Mouse (Mus musculus): Measurements from ENCODE around the gene Marcks.

The Marcks gene

DNA sequence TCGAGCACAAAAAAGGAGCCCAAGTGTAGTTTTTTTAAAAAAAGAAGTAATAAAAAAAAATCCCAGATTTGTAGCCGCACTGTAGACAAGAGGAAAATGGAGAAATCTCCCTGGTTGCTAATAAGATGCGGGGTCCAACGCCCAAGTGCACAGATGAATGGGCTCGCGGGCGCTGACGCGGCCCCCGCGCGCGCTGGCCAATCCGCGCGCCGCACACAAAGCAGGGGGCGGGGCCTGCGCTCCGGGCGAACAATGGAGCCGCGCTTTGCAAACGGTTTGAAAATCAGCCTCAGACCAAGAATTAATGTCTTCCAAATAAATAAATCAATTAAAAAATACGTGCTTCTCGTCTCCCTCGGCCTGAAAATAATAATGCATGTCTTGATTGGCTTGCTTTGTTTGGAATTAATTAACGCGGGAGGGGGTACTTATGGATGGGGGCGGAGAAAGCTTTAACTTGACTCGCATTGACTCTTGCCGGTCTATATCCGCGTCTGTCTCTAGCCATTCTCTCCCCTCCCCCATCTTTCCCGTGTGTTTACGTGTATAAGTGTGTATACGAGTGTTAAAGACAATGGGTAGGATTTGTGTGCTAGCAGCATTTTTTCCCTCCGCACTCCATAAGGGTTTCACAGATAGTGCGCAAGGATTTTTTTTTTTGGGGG, at the start of gene Marcks:
Gene Marcks, minus strand, starts transcription at position 143 of the 665 bp plus-strand sequence.
- DNase-seq (ENCODE audit: low read depth): peak; percentile 67

DNA sequence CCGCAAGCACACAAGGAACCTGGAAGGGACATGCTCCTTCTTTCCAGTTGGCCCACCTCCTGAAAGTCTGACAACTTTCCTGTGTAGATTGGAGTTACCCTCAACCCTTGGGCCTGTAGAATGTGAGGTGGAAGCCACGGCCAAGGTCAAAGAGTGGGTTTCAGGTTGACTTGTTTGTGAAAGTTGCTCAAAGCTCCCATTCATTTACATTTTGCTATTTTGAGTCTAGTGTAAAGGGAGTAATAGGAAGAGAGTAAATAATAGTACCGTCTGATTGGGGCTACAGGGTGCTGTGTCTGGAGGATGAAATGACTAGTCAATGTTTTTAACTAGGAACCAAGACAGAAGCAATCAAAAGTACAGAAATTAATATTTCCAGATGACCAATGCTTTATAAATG, 38.4 kb upstream of the Marcks start:
- DNase-seq (ENCODE audit: low read depth): no peak

DNA sequence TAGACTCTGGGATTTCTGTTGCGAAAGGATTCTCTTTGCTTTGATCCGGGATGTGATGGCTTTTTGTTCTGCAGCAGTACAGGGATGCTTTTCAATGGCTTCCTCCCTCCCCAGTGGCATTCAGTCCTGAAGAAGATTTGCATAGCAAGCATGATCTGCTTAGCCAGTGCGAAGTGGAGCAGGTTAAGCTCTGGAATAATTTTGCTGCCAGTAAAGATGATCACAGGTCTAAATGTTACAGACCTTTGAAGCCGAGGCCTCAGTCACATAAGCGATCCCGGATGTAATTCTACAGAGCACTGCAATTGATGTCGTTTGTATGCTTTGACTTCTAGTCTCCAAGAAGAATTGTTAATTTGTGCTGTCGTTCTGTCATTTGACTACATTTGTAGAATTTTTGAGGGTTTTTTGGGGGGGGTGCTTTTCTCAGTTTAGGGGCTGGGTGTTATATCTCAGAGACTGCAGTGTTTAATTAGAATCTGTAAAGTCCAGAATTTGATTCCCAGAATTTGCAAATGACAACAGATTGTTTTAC, 33.8 kb upstream of the Marcks start:
- DNase-seq (ENCODE audit: low read depth): no peak

DNA sequence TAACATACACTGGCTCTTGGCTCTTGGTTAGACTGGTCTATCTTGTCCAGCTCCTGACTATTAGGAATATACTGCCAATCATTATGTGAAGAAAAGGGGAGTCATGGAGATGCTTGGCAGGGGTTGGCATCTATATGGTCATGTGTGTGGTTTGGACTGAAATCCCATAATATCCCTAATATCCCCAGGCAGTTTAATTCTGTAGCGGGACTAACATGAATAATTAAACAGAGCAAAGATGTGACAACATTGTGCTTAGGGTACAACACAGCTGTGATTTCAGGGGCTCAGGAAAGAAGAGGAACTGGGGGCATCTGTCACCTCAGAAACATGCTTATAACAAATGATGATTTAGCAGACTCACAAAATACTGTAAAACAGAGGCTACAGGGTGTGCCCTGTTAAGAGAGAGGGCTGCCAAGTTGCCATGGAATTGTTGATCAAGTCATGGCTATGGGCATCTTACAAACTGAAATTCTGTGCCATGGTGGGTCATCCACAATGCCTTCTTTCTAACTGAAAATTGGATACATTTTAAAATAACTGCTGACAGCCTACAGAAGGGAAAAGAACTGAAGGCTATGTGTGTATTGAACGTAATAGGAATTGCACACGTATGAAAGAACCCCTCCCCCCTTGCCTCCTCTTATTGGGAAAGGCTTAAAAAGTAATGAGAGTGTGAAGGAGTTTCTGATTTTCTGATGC, 33.1 kb upstream of the Marcks start:
- no peak for DNase-seq (ENCODE audit: low read depth)

DNA sequence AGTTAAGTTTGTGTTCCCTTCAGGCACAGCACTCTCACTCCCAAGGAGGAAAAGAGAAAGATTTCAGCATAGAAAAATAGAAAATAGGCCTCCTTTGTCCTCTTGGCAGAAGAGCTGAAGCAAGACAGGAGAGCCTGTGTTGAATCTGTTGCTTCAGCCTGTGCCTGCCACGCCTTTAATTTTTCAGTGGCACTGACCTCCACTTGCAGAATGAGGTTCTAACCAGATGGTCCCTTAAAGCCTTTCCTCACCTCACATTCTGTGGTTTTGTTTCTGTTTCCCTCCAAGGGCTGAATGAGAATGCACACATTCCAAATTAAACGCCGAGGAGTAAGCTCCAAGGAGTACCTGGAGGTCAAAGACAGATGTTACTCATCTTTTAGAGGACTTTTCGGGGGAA, 32.2 kb upstream of the Marcks start:
- DNase-seq (ENCODE audit: low read depth): no peak

DNA sequence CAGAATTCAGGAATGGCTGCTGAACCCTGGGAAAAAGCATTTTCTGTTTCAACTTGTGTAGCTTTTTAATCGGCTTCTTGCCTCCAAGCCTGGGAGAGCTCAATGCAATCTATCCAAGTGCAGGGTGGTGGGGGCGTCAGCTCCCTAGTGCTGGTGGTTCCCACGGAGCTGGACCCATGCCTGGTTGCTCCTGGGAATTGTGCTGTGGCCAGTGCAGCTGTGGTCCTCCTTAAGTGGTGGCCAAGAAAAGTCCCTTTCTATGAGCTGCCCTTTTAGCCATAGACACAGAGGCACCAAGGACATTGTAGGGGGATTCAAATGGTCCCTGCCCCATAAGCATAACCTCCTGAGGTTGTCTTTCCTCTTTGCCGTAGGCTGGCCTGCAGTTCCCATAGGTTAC, 31.7 kb upstream of the Marcks start:
- DNase-seq (ENCODE audit: low read depth): no peak

DNA sequence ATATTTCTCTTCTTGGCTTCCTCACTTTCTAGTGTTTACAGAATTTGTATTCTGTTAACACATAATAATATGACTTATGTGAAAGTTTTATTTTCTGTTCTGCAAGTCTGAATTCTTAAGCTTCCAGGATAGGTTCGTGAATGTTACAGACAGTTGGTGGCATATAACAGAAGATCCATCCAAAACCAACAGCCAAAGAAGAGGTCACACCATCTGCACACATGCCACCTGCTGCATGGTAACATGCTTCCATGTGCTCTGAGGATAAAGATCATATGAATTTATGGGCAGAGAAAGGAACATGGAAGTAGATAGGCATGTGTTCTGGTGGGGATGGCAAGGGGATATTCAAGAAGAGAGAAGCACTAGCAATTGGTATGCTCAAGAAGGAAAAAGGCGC, 28.8 kb upstream of the Marcks start:
- no peak for DNase-seq (ENCODE audit: low read depth)

DNA sequence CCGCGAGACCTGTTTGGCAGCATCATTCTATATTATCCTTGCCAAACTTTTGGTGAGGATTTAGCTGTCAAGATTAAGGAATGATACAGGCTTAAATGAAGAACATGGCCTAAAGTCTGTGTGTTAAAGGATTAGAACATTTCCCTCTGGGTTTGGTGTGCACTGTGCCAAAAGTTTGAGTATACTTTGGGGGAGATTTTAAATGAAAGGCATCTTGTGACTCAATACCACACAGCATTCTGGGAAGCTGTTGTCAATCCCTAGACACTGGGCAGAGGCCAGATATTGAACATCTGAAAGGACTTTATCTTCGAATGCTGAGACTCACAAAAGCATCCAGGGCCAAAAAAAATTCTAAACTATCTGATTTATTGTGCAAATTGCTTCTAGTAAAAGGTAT, 21.0 kb upstream of the Marcks start:
- DNase-seq (ENCODE audit: low read depth): no peak

DNA sequence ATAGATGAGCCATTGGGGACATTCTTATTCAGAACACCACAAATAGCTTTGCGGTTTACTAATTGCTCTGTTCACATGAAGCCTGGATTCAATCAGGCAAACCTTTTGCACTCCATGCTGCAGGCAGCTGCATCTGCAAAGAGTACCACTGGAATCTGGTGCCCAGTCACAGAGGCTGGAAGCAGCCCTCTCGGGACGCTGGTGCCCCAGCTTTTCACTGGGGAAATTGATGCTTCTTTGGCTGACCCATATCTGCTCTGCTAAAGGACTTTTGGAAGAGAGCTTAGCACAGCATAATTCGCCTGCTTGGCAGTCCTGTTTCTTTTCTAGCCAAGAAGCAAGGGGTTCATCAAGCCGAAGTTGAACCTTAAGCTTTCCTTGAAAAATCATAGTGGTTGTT, 18.4 kb upstream of the Marcks start:
- no peak for DNase-seq (ENCODE audit: low read depth)

DNA sequence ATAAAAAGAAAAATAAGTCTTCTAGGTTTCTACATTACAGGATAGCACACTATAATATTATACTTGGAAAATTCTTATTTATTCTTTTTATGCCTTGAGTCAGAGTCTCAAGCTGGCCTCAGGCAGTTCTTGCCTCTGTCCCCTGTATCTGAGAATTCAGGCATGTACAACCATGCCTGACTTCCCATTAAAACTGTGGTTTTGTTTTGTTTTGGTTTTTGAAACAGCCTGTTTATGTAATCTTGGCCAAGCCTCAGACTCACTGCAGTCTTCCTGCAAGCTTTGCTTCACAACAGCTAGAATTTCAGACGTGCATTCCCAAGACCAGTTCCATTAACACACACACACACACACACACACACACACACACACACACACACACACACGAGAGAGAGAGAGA, 16.4 kb upstream of the Marcks start:
- no peak for DNase-seq (ENCODE audit: low read depth)

DNA sequence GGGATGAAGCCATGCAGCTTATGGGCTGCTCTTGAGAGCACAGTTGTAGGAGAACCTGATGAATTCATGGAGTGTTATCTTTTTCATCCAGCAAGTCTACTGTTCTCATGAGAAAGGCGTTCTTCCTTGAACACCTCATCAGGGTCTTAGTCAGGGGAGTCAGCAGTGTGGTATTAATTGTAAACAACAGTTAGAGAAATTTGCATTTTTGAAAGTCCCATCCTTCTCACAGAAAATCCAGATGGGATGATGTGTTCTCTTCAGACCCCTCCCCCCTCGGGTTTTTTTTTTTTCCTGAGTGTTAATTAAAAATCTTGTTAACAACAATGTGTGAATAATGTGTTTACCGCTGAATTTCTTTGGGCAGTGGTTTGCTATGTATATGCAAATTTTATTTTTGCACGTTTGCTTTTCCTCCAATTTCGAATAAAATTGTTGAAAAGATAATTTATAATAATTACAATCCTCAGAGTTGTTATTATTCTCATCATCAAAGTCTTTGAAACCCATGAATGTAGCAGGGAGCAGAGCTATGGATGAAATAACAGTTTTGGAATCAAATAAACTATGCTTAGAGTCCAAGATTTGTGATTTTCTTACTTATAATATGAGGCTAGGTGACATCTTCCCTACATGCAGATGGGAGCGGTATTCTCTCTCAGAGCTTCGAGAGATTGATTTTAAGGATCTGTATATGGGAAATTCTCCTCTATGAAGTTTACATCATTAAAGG, 13.0 kb upstream of the Marcks start:
- DNase-seq (ENCODE audit: low read depth): no peak

DNA sequence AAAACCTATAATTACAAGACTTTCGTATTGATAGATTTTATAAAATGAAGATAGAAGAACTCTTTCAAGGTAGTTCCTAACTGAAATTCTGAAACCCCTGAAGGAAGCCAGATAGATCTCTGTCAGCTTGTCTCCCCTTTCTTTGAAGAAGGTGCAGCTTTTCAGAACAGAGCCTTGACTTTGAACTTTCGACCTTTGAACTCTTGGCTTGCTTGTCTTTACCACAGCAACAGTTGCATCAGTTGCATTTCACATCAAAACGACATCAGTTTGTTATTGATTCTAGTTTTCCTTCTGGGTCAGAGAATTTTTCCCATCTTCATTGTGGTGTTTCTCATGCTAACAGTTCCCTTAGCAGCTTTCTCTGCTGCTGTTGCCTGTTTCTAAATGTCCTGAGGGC, 9.3 kb upstream of the Marcks start:
- DNase-seq (ENCODE audit: low read depth): no peak

DNA sequence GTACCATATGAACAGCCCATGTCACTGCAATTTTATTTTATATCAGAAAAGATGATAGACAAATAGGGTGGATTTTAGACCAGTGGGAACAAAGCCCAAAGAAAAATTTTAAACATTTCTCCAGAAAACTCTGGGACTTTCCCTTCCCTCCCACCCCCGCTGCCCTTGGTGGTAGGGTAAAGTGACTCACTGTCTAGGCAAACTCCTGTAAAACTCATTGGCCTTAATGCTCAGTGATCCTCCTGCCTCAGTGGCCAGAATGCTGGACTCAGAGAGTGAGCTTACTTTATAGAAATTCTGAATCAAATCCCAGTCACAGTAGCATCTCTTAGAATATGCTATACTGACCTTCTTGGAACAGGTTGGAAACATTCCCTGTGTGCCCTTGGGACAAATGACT, 6.7 kb upstream of the Marcks start:
- DNase-seq (ENCODE audit: low read depth): no peak

DNA sequence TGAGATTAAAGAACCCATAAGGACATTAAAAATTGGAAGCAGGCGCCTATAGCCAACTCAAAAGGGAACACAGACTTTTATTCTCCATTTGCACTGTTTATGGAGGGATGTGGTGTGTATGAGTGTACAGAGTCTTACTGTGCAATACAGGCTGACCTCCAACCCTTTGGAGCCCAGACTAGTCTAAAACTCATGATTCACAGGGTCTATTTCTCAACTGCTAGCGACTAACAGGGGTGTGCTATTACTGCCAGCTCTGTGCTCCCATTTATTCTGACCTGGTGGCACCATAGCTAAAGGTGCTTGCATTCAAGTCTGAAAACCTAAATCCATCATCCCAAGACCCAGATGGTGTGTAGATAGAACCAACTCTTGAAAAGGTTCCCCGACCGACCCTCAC, 2.9 kb upstream of the Marcks start:
- peak; percentile 1 for DNase-seq (ENCODE audit: low read depth)

DNA sequence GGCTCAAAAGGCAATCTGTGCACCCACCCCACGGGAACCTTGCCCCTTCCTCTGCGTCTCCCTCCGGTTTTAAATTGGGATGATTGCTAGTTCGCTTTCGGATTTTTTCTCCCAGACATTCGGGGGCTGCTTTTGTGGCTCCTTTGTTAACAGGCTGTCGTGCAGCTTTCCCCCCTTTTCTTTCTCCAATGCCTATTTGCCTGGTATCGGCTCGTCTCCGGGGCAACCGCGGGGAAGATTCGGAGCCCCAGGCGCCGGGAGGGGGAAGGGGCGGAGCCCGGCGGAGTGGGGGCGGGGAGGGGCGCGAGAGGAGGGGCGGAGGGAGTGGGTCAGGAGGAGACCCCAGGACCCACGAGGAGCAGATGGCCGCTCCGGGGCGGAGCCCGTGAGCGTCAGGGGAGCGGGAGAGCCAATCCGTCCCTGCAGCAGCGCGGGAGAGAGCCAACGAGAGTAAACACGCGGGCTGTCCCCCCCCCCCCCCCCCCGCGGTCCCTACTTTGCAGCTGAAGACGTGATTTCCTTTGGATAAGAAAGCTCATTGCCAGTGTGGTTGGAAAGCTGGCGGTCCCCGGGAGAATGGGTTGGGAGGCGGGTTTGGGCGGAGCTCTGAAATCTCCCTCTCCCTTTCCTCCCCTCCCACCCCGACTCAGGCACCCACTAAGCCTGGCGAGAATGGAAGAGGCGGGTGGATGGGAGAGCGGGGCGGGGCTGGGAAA, 2.2 kb upstream of the Marcks start:
- DNase-seq (ENCODE audit: low read depth): peak; percentile 18

DNA sequence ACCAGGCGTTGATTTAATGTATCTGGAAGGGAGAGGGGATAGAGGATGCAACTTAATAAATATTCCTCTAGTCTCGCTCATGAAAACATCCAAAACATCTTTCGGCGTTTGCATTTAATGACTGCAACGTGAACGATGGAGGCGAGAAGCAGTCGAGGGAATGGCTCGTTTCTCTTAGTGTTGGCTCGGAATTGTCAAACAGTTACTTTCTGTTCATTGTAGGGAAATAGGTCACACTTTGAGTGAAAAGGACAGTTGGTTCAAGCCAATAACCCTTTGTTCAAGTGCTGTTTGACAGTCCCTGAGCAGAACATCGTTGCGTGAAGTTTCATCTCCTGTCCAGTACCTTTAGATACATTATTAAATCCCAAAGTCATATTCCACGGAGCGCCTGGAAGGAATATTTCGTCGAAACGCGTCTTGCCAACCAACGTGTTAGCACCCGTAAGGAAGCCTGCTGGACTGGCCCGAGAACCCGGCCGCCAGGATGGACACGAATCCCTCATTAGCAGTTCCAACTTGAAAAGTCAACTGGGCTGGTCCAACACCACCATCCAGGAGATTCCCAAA, 1.5 kb upstream of the Marcks start:
- peak; percentile 22 for DNase-seq (ENCODE audit: low read depth)

DNA sequence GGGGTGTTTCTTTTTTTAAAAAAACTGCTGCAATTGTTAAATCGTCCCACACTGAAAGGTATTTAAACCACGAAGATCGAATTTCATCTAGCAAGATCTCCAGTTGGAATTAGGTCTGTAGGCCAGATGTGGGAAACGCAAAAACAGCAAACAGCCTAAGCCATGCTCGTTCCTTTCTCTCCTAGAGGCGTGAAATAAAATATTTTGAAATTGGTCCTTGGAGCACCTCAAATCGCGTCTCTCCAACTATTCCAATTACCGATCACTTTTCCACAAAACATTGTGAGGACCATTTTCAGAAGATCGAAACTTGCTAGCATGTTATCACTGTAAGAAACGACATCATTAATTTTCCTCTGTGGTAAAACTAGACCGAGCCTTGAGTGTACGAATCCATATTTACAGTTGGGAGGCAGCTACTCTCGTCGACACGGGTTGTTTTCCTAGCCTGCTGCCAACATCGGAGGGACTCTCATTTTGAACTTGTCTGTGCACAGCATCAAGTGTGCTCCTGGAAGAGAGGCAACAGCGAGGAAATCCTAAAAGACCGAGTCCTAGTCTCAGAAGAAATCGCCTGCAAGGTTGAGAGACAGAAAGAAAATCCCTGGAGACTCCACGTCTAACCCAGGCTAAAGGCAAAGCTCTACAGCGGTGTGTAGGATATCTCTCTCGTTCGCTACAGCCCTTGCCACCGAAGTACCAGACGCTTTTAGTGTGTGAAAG, 884 bp upstream of the Marcks start:
- peak; percentile 17 for DNase-seq (ENCODE audit: low read depth)

DNA sequence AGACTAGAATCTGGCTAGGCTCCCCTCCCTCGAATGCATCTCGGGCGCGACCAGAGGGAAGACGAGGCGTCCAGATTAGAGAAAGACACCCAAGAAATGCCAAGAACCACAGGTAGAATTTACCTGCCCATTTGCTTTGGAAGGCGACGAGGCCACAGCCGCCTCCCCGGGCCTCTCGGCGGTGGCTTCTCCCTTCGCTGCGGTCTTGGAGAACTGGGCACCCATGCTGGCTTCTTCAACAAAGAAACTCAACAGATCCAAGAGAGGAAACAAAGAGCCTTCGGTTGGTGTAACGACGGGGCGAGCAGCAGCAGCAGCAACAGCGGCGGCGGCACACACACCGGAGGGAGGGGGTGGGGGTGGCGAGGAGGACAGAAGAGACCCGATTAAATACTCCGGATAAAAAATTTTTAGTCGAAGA, 399 bp downstream of the Marcks start:
- DNase-seq (ENCODE audit: low read depth): peak; percentile 4

DNA sequence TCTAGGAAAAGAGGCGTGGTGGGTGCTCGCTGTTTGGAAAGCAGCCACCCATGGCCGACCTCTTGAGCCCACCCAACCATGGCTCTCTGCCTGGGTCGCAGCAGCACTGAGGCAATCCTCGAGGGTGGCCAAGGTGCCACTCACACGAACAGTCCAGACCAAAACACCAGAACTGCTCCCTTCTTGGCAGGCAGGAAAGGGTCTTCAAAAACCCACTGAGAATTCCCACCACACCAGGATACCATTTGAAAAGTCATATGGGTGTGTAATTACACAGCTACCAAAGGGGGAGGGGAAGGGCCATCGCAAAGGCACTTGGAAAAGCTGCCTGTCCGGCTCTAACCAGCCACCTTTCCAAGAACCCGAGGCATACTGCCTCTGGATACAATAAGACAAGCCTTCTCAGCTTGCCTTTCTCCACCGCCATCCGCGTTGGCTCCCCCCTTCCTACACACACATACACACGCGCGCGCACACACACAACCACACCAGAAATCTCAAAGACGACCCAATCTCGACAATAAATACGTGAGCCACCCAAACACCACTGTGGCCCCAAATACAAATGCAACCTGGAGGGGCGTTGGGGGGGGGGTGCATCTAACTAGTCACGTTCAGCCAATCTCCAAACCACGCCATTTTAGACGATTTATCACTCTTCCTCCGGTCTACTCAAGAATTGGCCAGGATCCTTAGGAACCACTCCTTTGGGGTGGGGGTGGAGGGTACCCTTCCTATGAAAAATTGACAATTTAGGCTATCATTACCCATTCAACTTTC, 999 bp downstream of the Marcks start:
- peak; percentile 9 for DNase-seq (ENCODE audit: low read depth)

DNA sequence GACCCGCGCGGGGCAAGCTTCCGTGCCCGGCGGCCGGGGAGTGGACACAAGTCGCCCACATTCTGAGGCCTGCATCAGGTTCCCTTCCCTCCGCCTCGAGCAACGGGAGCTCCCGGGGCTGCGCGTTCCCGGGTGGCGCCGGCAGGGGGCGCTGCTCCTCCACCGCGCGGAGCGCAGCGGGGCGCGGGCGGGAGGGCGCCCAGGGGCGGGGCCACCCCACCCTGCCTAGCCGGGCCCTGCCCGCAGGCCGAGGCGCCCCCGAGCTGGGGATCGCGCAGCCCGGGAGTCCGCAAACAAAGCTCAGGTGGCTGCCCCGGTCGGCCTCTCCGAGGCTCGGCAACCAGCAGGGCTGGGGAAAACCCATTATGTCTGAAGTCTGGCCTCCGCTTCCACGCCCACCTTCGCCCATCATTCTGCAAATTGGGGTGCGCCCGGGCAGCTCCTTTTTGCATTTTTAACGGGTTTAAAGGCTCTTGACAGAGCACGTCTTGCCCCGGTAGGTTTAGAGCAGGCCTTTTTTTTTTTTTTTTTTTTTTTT, 1.7 kb downstream of the Marcks start:
- DNase-seq (ENCODE audit: low read depth): peak; percentile 61

Data from c-Kit-positive CD71-negative TER-119-negative erythroid progenitor cells, embryonic 14.5 days (primary cell).